Mouse (Mus musculus): ENCODE data around the gene Adcy1. TPM values are rescaled to one million over a fixed set of nuclear protein-coding genes. Genes with fewer than 3 reads are reported as not detected.

Gene Adcy1
- total and polyA plus RNA-seq, 3 experiments = 0.03 to 0.38 TPM; not detected in 1

DNA sequence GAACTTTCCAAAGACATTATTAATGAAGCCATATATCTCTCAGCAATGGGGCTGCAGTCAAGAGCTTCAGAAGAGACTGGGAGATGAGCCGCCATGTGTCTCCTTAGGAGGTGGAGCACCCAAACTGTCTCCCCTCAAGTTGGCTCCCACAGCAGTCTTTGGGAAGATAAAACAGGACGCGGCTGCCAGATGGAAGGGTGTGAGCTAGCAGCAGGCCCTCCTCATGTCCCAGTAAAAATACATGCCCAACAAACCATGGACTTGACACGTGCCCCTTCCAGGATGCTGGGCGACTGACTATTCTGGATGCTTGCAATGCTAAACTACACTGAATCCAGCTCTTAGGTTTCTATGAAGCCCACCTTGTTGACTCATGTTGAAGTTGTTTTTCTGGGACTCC, 45.2 kb upstream of the Adcy1 start:
- in situ Hi-C loops (cut with MboI; ENCODE audit: low pct_ligation_motif_present, low pct_unique_long_range_greater_than_20kb, low sequenced_read_pairs) = no loop called here
- peaks cover 56% of the 10 kb centered on the region for H3K27me3 ChIP-seq (replicated peaks)
- no peak overlapping the region for H3K9ac ChIP-seq (ENCODE audit: insufficient read depth, low read depth)

DNA sequence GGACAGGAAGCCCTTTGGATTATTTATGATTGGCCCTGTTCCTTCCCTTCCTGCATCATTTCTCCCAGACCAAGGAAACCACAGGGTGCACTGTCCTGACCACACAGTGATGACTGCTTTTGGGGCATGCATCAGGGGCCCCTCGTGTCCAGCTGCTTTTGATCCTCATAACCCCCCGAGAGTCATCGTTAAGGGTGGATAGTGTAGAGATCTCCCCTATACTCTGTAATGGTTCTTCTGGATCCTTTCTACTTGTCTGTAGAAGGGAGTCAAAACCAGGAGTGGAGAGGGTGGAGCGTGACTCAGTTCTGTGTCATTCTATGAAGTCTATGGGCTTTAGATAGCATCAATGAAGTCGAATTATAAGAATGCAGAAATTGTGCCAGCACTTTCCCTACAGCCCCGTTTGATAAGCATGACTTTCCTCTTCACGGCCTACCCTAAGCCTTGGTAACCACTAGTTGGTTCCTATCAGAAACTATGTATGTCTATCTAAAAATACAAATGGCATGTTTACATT, 44.2 kb upstream of the Adcy1 start:
- no peaks in the 10 kb centered on the region for H3K4me1 ChIP-seq (ENCODE audit: control insufficient read depth in 1 of 2, insufficient read depth in 2 of 2)

More for the DNA sequence above, 45.2 kb upstream of the Adcy1 start:
- no peak overlapping the region for H3K4me2 ChIP-seq (ENCODE audit: insufficient read depth, low read depth, poor library complexity, severe bottlenecking)
- H3K36me3 ChIP-seq (replicated peaks in 1 of 2; ENCODE audit: control insufficient read depth in 1 of 2, insufficient read depth in 1 of 2, low read length in 1 of 2) = no peaks in the 10 kb centered on the region
- H3K4me3 ChIP-seq (replicated peaks in 1 of 3; ENCODE audit: low read depth in 2 of 3, low read length in 2 of 3, poor library complexity in 1 of 3) = no peak overlapping the region
- H3K27ac ChIP-seq (ENCODE audit: insufficient read depth, low read depth) = no peak overlapping the region
- dilution Hi-C loops (cut with MboI; ENCODE audit: extremely low pct_ligation_motif_present, extremely low pct_unique_long_range_greater_than_20kb, low sequenced_read_pairs) = no loop called here
- H3K4me1 ChIP-seq (ENCODE audit: control insufficient read depth in 1 of 2, insufficient read depth in 2 of 2) = no peaks in the 10 kb centered on the region
- no peak for DNase-seq (ENCODE audit: extremely low read depth)
- TF ChIP-seq USF2 (conservative IDR thresholded peaks at IDR 0.05; ENCODE audit: low read depth, low read length) (no peak), NELFE (IDR thresholded peaks at IDR 0.05; ENCODE audit: low read depth, low read length) (no peak), CTCF (conservative IDR thresholded peaks at IDR 0.05 in 1 of 2, IDR thresholded peaks at IDR 0.05 in 1 of 2; ENCODE audit: low read depth in 2 of 2, low read length in 2 of 2) (no peak), JUN (IDR thresholded peaks at IDR 0.05; ENCODE audit: insufficient read depth, low read depth, low read length) (no peak), MYC (IDR thresholded peaks at IDR 0.05; ENCODE audit: low read depth, low read length) (no peak), TCF12 (IDR thresholded peaks at IDR 0.05; ENCODE audit: low read depth, low read length) (no peak)
- no peaks in the 10 kb centered on the region for H3K9me3 ChIP-seq (replicated peaks; ENCODE audit: low read length)
- H3K79me2 ChIP-seq (replicated peaks; ENCODE audit: control insufficient read depth, extremely low read depth, insufficient read depth, poor library complexity, severe bottlenecking) = no peaks in the 10 kb centered on the region

DNA sequence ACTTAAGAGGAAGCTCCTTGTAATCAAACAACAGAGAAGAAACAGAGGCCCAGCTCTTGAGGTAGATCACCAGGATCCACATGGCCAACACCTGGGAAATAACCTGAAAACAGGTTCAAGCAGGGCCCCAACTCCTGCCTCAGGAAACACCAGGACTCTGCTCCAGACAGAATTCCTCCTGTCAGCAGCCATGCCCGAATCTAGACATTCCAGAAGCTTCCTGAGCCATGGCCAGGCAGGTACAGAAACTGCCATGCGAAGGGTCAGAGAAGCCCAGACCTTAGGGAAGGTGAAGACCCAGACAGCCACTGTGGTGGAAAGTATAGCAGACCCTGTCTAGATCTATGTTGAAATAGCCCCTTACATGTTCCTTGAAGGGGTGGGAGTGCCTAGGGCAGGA, 30.2 kb upstream of the Adcy1 start:
- no peak for DNase-seq (ENCODE audit: extremely low read depth)
- dilution Hi-C loops (cut with MboI; ENCODE audit: extremely low pct_ligation_motif_present, extremely low pct_unique_long_range_greater_than_20kb, low sequenced_read_pairs) = no loop called here
- H3K27ac ChIP-seq (ENCODE audit: insufficient read depth, low read depth) = no peak overlapping the region
- no peak overlapping the region for H3K4me2 ChIP-seq (ENCODE audit: insufficient read depth, low read depth, poor library complexity, severe bottlenecking)
- no peak overlapping the region for H3K9ac ChIP-seq (ENCODE audit: insufficient read depth, low read depth)
- H3K9me3 ChIP-seq (replicated peaks; ENCODE audit: low read length) = peaks cover 11% of the 10 kb centered on the region
- TF ChIP-seq UBTF (IDR thresholded peaks at IDR 0.05; ENCODE audit: low read depth, low read length) = no peak
- no peak for TF ChIP-seq CTCF (conservative IDR thresholded peaks at IDR 0.05 in 1 of 2, IDR thresholded peaks at IDR 0.05 in 1 of 2; ENCODE audit: low read depth in 2 of 2, low read length in 2 of 2)
- no peak for TF ChIP-seq USF2 (conservative IDR thresholded peaks at IDR 0.05; ENCODE audit: low read depth, low read length)
- TF ChIP-seq ZC3H11A (IDR thresholded peaks at IDR 0.05; ENCODE audit: low read depth, low read length) = no peak
- no peak for TF ChIP-seq JUND (conservative IDR thresholded peaks at IDR 0.05; ENCODE audit: low read depth, low read length)
- no peak for TF ChIP-seq SIN3A (IDR thresholded peaks at IDR 0.05; ENCODE audit: low read length)
- TF ChIP-seq RCOR1 (conservative IDR thresholded peaks at IDR 0.05; ENCODE audit: low read depth, low read length) = no peak
- no peak for TF ChIP-seq JUN (IDR thresholded peaks at IDR 0.05; ENCODE audit: insufficient read depth, low read depth, low read length)
- no peak for TF ChIP-seq MYC (IDR thresholded peaks at IDR 0.05; ENCODE audit: low read depth, low read length)
- H3K27me3 ChIP-seq (replicated peaks) = peaks cover 37% of the 10 kb centered on the region
- H3K79me2 ChIP-seq (replicated peaks; ENCODE audit: control insufficient read depth, extremely low read depth, insufficient read depth, poor library complexity, severe bottlenecking) = no peaks in the 10 kb centered on the region
- no peak overlapping the region for H3K4me3 ChIP-seq (replicated peaks in 1 of 3; ENCODE audit: low read depth in 2 of 3, low read length in 2 of 3, poor library complexity in 1 of 3)
- in situ Hi-C loops (cut with MboI; ENCODE audit: low pct_ligation_motif_present, low pct_unique_long_range_greater_than_20kb, low sequenced_read_pairs) = no loop called here
- no peaks in the 10 kb centered on the region for H3K4me1 ChIP-seq (ENCODE audit: control insufficient read depth in 1 of 2, insufficient read depth in 2 of 2)
- no peaks in the 10 kb centered on the region for H3K36me3 ChIP-seq (replicated peaks in 1 of 2; ENCODE audit: control insufficient read depth in 1 of 2, insufficient read depth in 1 of 2, low read length in 1 of 2)

More for the DNA sequence above, 44.2 kb upstream of the Adcy1 start:
- Histone ChIP-seq H3K36me3 (replicated peaks in 1 of 2; ENCODE audit: control insufficient read depth in 1 of 2, insufficient read depth in 1 of 2, low read length in 1 of 2) (no peaks in the 10 kb centered on the region), H3K27ac (ENCODE audit: insufficient read depth, low read depth) (no peak overlapping the region), H3K4me2 (ENCODE audit: insufficient read depth, low read depth, poor library complexity, severe bottlenecking) (no peak overlapping the region), H3K79me2 (replicated peaks; ENCODE audit: control insufficient read depth, extremely low read depth, insufficient read depth, poor library complexity, severe bottlenecking) (no peaks in the 10 kb centered on the region), H3K4me3 (replicated peaks in 1 of 3; ENCODE audit: low read depth in 2 of 3, low read length in 2 of 3, poor library complexity in 1 of 3) (no peak overlapping the region), H3K9ac (ENCODE audit: insufficient read depth, low read depth) (no peak overlapping the region), H3K9me3 (replicated peaks; ENCODE audit: low read length) (no peaks in the 10 kb centered on the region), H3K27me3 (replicated peaks) (peaks cover 56% of the 10 kb centered on the region)
- TF ChIP-seq TCF12 (IDR thresholded peaks at IDR 0.05; ENCODE audit: low read depth, low read length) (no peak), SIN3A (IDR thresholded peaks at IDR 0.05; ENCODE audit: low read length) (no peak), CHD1 (IDR thresholded peaks at IDR 0.05; ENCODE audit: low read depth, low read length) (no peak), ZMIZ1 (IDR thresholded peaks at IDR 0.05; ENCODE audit: low read depth, low read length) (no peak), RCOR1 (conservative IDR thresholded peaks at IDR 0.05; ENCODE audit: low read depth, low read length) (no peak), ZC3H11A (IDR thresholded peaks at IDR 0.05; ENCODE audit: low read depth, low read length) (no peak)
- in situ Hi-C loops (cut with MboI; ENCODE audit: low pct_ligation_motif_present, low pct_unique_long_range_greater_than_20kb, low sequenced_read_pairs) (no loop called here), dilution Hi-C loops (cut with MboI; ENCODE audit: extremely low pct_ligation_motif_present, extremely low pct_unique_long_range_greater_than_20kb, low sequenced_read_pairs) (no loop called here)
- no peak for DNase-seq (ENCODE audit: extremely low read depth)
